Mouse (Mus musculus) MEL (cell line): ENCODE data around the gene Vps37d. TPM values are rescaled to one million over a fixed set of nuclear protein-coding genes. Genes with fewer than 3 reads are reported as not detected.

Source experiments
- DNase-seq: peaks from one replicate; pipeline ENCODE4 v3.0.0; 2011; ENCODE audit warnings: low read depth, low spot score
- H3K27ac ChIP-seq: 2 replicates; pipeline ENCODE4 v1.5.1; 2012; ENCODE audit warnings: low read depth, mild to moderate bottlenecking, control low read depth, low read length, moderate library complexity; ENCODE audit not compliant: control insufficient read depth
- H3K27me3 ChIP-seq, 2 experiments: fragments of 150-350 bp in 1 of 2; sonication (generic) in 1 of 2; 2 replicates each; pipeline ENCODE4 v1.6.1; 2012; ENCODE audit warnings: low read length in 2 of 2, mild to moderate bottlenecking in 2 of 2, improper control_type of control experiment in 1 of 2, moderate library complexity in 1 of 2; ENCODE audit not compliant: insufficient read depth in 2 of 2, control insufficient read depth in 1 of 2
- H3K36me3 ChIP-seq, 2 experiments: 2 replicates each; pipeline ENCODE4 v1.6.1; 2012 to 2014; ENCODE audit warnings: low read length in 2 of 2, improper control_type of control experiment in 1 of 2, inconsistent platforms in 1 of 2, mild to moderate bottlenecking in 1 of 2; ENCODE audit not compliant: insufficient read depth in 2 of 2, control insufficient read depth in 1 of 2
- H3K4me1 ChIP-seq, 2 experiments: fragments of 150-350 bp in 1 of 2; sonication (generic) in 1 of 2; 2 replicates each; pipeline ENCODE4 v1.6.1; 2012; ENCODE audit warnings: low read length in 2 of 2, improper control_type of control experiment in 1 of 2, mild to moderate bottlenecking in 1 of 2; ENCODE audit not compliant: insufficient read depth in 2 of 2, control insufficient read depth in 1 of 2
- H3K4me3 ChIP-seq, 2 experiments: fragments of 150-350 bp in 1 of 2; sonication (generic) in 1 of 2; 2 replicates each; pipeline ENCODE4 v1.5.1; 2012; ENCODE audit warnings: low read depth in 2 of 2, low read length in 2 of 2, mild to moderate bottlenecking in 2 of 2, moderate library complexity in 2 of 2, control low read depth in 1 of 2, improper control_type of control experiment in 1 of 2; ENCODE audit not compliant: control insufficient read depth in 1 of 2, insufficient read depth in 1 of 2
- H3K79me2 ChIP-seq: 2 replicates; pipeline ENCODE4 v1.6.1; 2012; ENCODE audit warnings: mild to moderate bottlenecking, low read length, moderate library complexity; ENCODE audit not compliant: control insufficient read depth, poor library complexity, insufficient read depth
- H3K9ac ChIP-seq: 2 replicates; pipeline ENCODE4 v1.6.1; 2012; ENCODE audit warnings: low read depth, mild to moderate bottlenecking, control low read depth, low read length, moderate library complexity; ENCODE audit not compliant: control insufficient read depth, poor library complexity, severe bottlenecking
- H3K9me3 ChIP-seq: fragments of 150-350 bp; sonication (generic); replicated peaks from 2 replicates; pipeline ENCODE4 v1.6.1; 2012; ENCODE audit warnings: mild to moderate bottlenecking, low read length, improper control_type of control experiment, moderate library complexity; ENCODE audit not compliant: insufficient read depth
- CHD2 ChIP-seq: IDR thresholded peaks from 2 replicates; pipeline ENCODE4 v1.6.1; 2011; ENCODE audit warnings: low read length, improper control_type of control experiment
- ELF1 ChIP-seq: IDR thresholded peaks from 2 replicates; pipeline ENCODE4 v1.6.1; 2014; ENCODE audit warnings: low read depth, mild to moderate bottlenecking, inconsistent platforms, low read length, improper control_type of control experiment, moderate library complexity
- EP300 ChIP-seq, 2 experiments: IDR thresholded peaks; 2 replicates each; pipeline ENCODE4 v1.6.1; 2011; ENCODE audit warnings: improper control_type of control experiment in 2 of 2, low read length in 2 of 2, low read depth in 1 of 2, mild to moderate bottlenecking in 1 of 2
- HCFC1 ChIP-seq: IDR thresholded peaks from 2 replicates; pipeline ENCODE4 v1.6.1; 2012; ENCODE audit warnings: low read depth, mild to moderate bottlenecking, inconsistent platforms, low read length, improper control_type of control experiment, moderate library complexity
- JUND ChIP-seq: IDR thresholded peaks from 2 replicates; pipeline ENCODE4 v1.6.1; 2011; ENCODE audit warnings: low read depth, mild to moderate bottlenecking, improper control_type of control experiment, low read length
- KAT2A ChIP-seq: conservative IDR thresholded peaks from 2 replicates; pipeline ENCODE4 v1.6.1; 2012; ENCODE audit warnings: low read depth, low read length, improper control_type of control experiment, inconsistent platforms
- MAFK ChIP-seq: IDR thresholded peaks from 2 replicates; pipeline ENCODE4 v1.6.1; 2011; ENCODE audit warnings: low read depth, mild to moderate bottlenecking, low read length, improper control_type of control experiment, borderline replicate concordance
- MAX ChIP-seq: IDR thresholded peaks from 2 replicates; pipeline ENCODE4 v1.6.1; 2011; ENCODE audit warnings: low read length, improper control_type of control experiment
- MAZ ChIP-seq: IDR thresholded peaks from 2 replicates; pipeline ENCODE4 v1.6.1; 2012; ENCODE audit warnings: low read depth, mild to moderate bottlenecking, inconsistent platforms, low read length, improper control_type of control experiment
- MEF2A ChIP-seq: IDR thresholded peaks from 2 replicates; pipeline ENCODE4 v1.6.1; 2014; ENCODE audit warnings: low read depth, mild to moderate bottlenecking, inconsistent platforms, low read length, improper control_type of control experiment; ENCODE audit not compliant: poor library complexity, insufficient replicate concordance, severe bottlenecking; ENCODE audit errors: extremely low read depth
- MXI1 ChIP-seq: IDR thresholded peaks from 2 replicates; pipeline ENCODE4 v1.6.1; 2011; ENCODE audit warnings: mild to moderate bottlenecking, low read depth, low read length, improper control_type of control experiment
- MYB ChIP-seq: IDR thresholded peaks from 2 replicates; pipeline ENCODE4 v1.6.1; 2011; ENCODE audit warnings: mild to moderate bottlenecking, low read depth, low read length, improper control_type of control experiment
- MYC ChIP-seq: IDR thresholded peaks from 2 replicates; pipeline ENCODE4 v1.6.1; 2011; ENCODE audit warnings: low read depth, mild to moderate bottlenecking, low read length, improper control_type of control experiment, moderate library complexity
- NELFE ChIP-seq: IDR thresholded peaks from 2 replicates; pipeline ENCODE4 v1.6.1; 2011; ENCODE audit warnings: low read depth, low read length, improper control_type of control experiment
- POLR2A ChIP-seq, 2 experiments: IDR thresholded peaks; 2 replicates each; pipeline ENCODE4 v1.6.1; 2011 to 2012; ENCODE audit warnings: low read length in 2 of 2, mild to moderate bottlenecking in 2 of 2, control low read depth in 1 of 2, improper control_type of control experiment in 1 of 2, low read depth in 1 of 2, moderate library complexity in 1 of 2; ENCODE audit not compliant: control insufficient read depth in 1 of 2, insufficient read depth in 1 of 2, poor library complexity in 1 of 2
- POLR2AphosphoS2 ChIP-seq: IDR thresholded peaks from 2 replicates; pipeline ENCODE4 v1.6.1; 2011; ENCODE audit warnings: low read length, improper control_type of control experiment
- POLR2AphosphoS5 ChIP-seq: IDR thresholded peaks from 2 replicates; pipeline ENCODE4 v1.6.1; 2012; ENCODE audit warnings: low read depth, borderline replicate concordance, mild to moderate bottlenecking, inconsistent platforms, low read length, moderate library complexity, mixed read lengths
- RAD21 ChIP-seq: IDR thresholded peaks from 2 replicates; pipeline ENCODE4 v1.6.1; 2011; ENCODE audit warnings: mild to moderate bottlenecking, low read depth, low read length, improper control_type of control experiment
- SMC3 ChIP-seq: IDR thresholded peaks from 2 replicates; pipeline ENCODE4 v1.6.1; 2011; ENCODE audit warnings: low read depth, low read length, improper control_type of control experiment
- TAL1 ChIP-seq: IDR thresholded peaks from 2 replicates; pipeline ENCODE4 v1.6.1; 2012; ENCODE audit warnings: mild to moderate bottlenecking, inconsistent platforms, low read length, moderate library complexity, mixed read lengths
- TBP ChIP-seq: IDR thresholded peaks from 2 replicates; pipeline ENCODE4 v1.8.0; 2011; ENCODE audit warnings: low read depth, low read length, improper control_type of control experiment
- TCF12 ChIP-seq: IDR thresholded peaks from 2 replicates; pipeline ENCODE4 v1.6.1; 2014; ENCODE audit warnings: low read depth, mild to moderate bottlenecking, inconsistent platforms, low read length, improper control_type of control experiment, moderate library complexity
- UBTF ChIP-seq: IDR thresholded peaks from 2 replicates; pipeline ENCODE4 v1.6.1; 2012; ENCODE audit warnings: low read depth, mild to moderate bottlenecking, inconsistent platforms, low read length, improper control_type of control experiment, moderate library complexity, borderline replicate concordance; ENCODE audit not compliant: insufficient read depth
- USF1 ChIP-seq: IDR thresholded peaks from 2 replicates; pipeline ENCODE4 v1.6.1; 2014; ENCODE audit warnings: low read depth, mild to moderate bottlenecking, inconsistent platforms, low read length, improper control_type of control experiment, moderate library complexity
- USF2 ChIP-seq, 2 experiments: IDR thresholded peaks; 2 replicates each; pipeline ENCODE4 v1.6.1; 2011 to 2012; ENCODE audit warnings: improper control_type of control experiment in 2 of 2, low read length in 2 of 2, borderline replicate concordance in 1 of 2, inconsistent platforms in 1 of 2, low read depth in 1 of 2, mild to moderate bottlenecking in 1 of 2; ENCODE audit not compliant: insufficient read depth in 1 of 2
- ZC3H11A ChIP-seq: IDR thresholded peaks from 2 replicates; pipeline ENCODE4 v1.6.1; 2012; ENCODE audit warnings: low read depth, mild to moderate bottlenecking, inconsistent platforms, low read length, improper control_type of control experiment
- ZKSCAN1 ChIP-seq: IDR thresholded peaks from 2 replicates; pipeline ENCODE4 v1.6.1; 2012; ENCODE audit warnings: low read depth, mild to moderate bottlenecking, inconsistent platforms, low read length, improper control_type of control experiment, moderate library complexity
- polyA plus RNA-seq, 2 experiments: library from polyadenylated mRNA; stranded (reverse) in 1 of 2; unstranded in 1 of 2; fragments of >175 nt in 1 of 2; fragments of >200 nt in 1 of 2; gene quantifications; 2 replicates each; pipeline versions ENCODE4 v1.2.1 to v1.2.4; 2012; ENCODE audit warnings: low replicate concordance in 2 of 2, low read depth in 1 of 2; ENCODE audit not compliant: insufficient read length in 2 of 2, insufficient read depth in 1 of 2, missing spikeins in 1 of 2
- total RNA-seq: library from RNA; depleted of rRNA; stranded (reverse); fragments of 300-350 nt; gene quantifications from 2 replicates; pipeline ENCODE4 v1.2.3, GENCODE M21; 2012

Gene Vps37d
- total and polyA plus RNA-seq, 3 experiments = 0.31 to 1.2 TPM; not detected in 1

DNA sequence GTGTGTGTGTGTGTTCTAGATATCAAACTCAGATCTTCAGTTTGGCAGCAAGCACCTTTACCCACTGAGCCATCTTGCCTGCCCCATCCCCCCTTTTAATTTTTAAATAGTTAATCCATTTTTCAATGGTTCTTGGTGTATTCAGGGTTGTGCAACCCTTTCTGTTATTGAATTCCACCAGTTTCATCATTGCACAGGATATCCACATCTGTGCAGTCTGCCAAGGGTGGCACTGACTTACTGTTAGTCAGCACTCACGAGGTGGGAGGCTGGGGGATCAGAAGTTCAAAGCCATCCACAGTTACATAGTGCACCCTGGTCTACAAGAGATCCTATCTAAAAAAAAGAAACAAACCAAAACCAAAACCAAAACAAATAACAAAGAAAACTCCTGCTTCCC is 22.9 kb upstream of the Vps37d start:
- H3K4me1 ChIP-seq = no peaks in the 10 kb centered on the region
- H3K27ac ChIP-seq = no peak overlapping the region
- no peak for TF ChIP-seq CHD2
- no peak for TF ChIP-seq MAFK
- TF ChIP-seq USF2 (IDR thresholded peaks at IDR 0.05; ENCODE audit: borderline replicate concordance in 1 of 2, insufficient read depth in 1 of 2, low read depth in 1 of 2, low read length in 2 of 2) = no peak
- TF ChIP-seq JUND = no peak
- TF ChIP-seq SMC3 = no peak
- TF ChIP-seq MXI1 = no peak
- TF ChIP-seq KAT2A = no peak
- no peak for TF ChIP-seq MYB
- no peak for TF ChIP-seq USF1
- no peak for TF ChIP-seq ZC3H11A
- TF ChIP-seq HCFC1 = no peak
- no peak for TF ChIP-seq MAZ
- no peak for TF ChIP-seq TCF12
- H3K4me3 ChIP-seq = no peak overlapping the region
- H3K36me3 ChIP-seq = no peaks in the 10 kb centered on the region
- peaks cover 0 to 4% of the 10 kb centered on the region in 2 experiments; a peak in 1 of 4 replicates for H3K27me3 ChIP-seq
- H3K9ac ChIP-seq = no peak overlapping the region
- H3K79me2 ChIP-seq = no peaks in the 10 kb centered on the region
- H3K9me3 ChIP-seq = no peaks in the 10 kb centered on the region
- DNase-seq = no peak

DNA sequence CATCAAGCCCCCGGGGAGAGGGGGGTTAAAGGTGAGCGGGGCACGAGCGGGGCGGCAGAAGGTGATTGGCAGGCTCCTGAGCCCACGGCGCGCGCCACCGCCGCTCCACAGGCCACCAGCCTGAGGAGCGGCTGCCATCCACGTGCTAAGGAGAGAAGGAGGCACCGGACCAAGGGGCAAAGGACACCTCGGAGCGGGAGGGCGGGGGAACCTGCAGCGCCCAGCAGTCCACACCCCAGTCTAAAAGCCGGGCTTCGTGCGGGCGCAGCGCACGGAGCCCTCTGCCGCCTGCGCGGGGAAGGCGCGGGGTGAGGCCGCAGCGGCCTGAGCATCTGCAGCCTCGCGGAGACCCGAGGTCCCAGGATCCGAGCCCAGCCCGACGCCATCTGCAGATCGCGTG is 11.6 kb upstream of the Vps37d start, which contains the start of gene Mlxipl:
TSS of gene Mlxipl (plus strand) at position 238 of the 400 bp plus-strand sequence.
- H3K36me3 ChIP-seq = no peaks in the 10 kb centered on the region
- TF ChIP-seq TBP = no peak
- no peak for TF ChIP-seq RAD21
- TF ChIP-seq POLR2A (IDR thresholded peaks at IDR 0.05; ENCODE audit: control insufficient read depth in 1 of 2, insufficient read depth in 1 of 2, low read depth in 1 of 2, low read length in 2 of 2, poor library complexity in 1 of 2) = no peak
- TF ChIP-seq CHD2 = no peak
- no peak for TF ChIP-seq TAL1
- no peak for TF ChIP-seq POLR2AphosphoS2
- TF ChIP-seq MYC = no peak
- no peak for TF ChIP-seq MAX
- no peak for TF ChIP-seq MXI1
- TF ChIP-seq ELF1 = no peak
- TF ChIP-seq SMC3 = no peak
- TF ChIP-seq MAFK = no peak
- no peak for TF ChIP-seq NELFE
- no peak for TF ChIP-seq ZKSCAN1
- TF ChIP-seq MEF2A = no peak
- TF ChIP-seq POLR2AphosphoS5 = no peak
- TF ChIP-seq MYB = no peak
- TF ChIP-seq USF1 = no peak
- TF ChIP-seq EP300 (IDR thresholded peaks at IDR 0.05; ENCODE audit: low read depth in 1 of 2, low read length in 2 of 2) = no peak
- TF ChIP-seq UBTF = no peak
- no peaks in the 10 kb centered on the region for H3K9me3 ChIP-seq
- H3K27ac ChIP-seq = no peak within 1 kb of the TSS
- H3K27me3 ChIP-seq = peaks cover 11 to 13% of the 10 kb centered on the region in 2 experiments; a peak in 3 of 4 replicates
- no peaks in the 10 kb centered on the region for H3K4me1 ChIP-seq
- no peak within 1 kb of the TSS for H3K9ac ChIP-seq
- no peaks in the 10 kb centered on the region for H3K79me2 ChIP-seq
- DNase-seq = no peak
- no peak within 1 kb of the TSS for H3K4me3 ChIP-seq
